Mouse (Mus musculus) CH12.LX (cell line): ENCODE data around the gene Slc39a9.
A peak's percentile ranks its signal among the peaks of the same experiment; 100 is the strongest.

Source experiments
- BHLHE40 ChIP-seq: IDR thresholded peaks from 2 replicates; pipeline ENCODE4 v1.6.1; 2011; ENCODE audit warnings: mild to moderate bottlenecking, low read depth, low read length, improper control_type of control experiment
- CTCF ChIP-seq, 2 experiments: IDR thresholded peaks in 1 of 2; conservative IDR thresholded peaks in 1 of 2; 2 replicates each; pipeline ENCODE4 v1.5.1; 2011 to 2012; ENCODE audit warnings: low read depth in 2 of 2, low read length in 2 of 2, improper control_type of control experiment in 1 of 2, inconsistent platforms in 1 of 2, mild to moderate bottlenecking in 1 of 2, moderate library complexity in 1 of 2
- E2F4 ChIP-seq: IDR thresholded peaks from 2 replicates; pipeline ENCODE4 v1.6.1; 2011; ENCODE audit warnings: low read depth, low read length, improper control_type of control experiment; ENCODE audit not compliant: insufficient replicate concordance
- EP300 ChIP-seq: IDR thresholded peaks from 2 replicates; pipeline ENCODE4 v1.6.1; 2011; ENCODE audit warnings: low read length, improper control_type of control experiment
- ETS1 ChIP-seq: conservative IDR thresholded peaks from 2 replicates; pipeline ENCODE4 v1.6.1; 2012; ENCODE audit warnings: low read depth, mild to moderate bottlenecking, inconsistent platforms, low read length, improper control_type of control experiment, moderate library complexity
- GABPA ChIP-seq: IDR thresholded peaks from 2 replicates; pipeline ENCODE4 v1.6.1; 2012; ENCODE audit warnings: low read depth, low read length, improper control_type of control experiment, inconsistent platforms; ENCODE audit not compliant: insufficient replicate concordance
- IRF4 ChIP-seq: IDR thresholded peaks from 2 replicates; pipeline ENCODE4 v1.6.1; 2014; ENCODE audit warnings: low read depth, mild to moderate bottlenecking, inconsistent platforms, low read length, improper control_type of control experiment
- POLR2A ChIP-seq: IDR thresholded peaks from 2 replicates; pipeline ENCODE4 v1.6.1; 2011; ENCODE audit warnings: low read depth, mild to moderate bottlenecking, improper control_type of control experiment, low read length
- POLR2AphosphoS2 ChIP-seq: IDR thresholded peaks from 2 replicates; pipeline ENCODE4 v1.6.1; 2011; ENCODE audit warnings: low read depth, low read length, improper control_type of control experiment
- SMC3 ChIP-seq: IDR thresholded peaks from 2 replicates; pipeline ENCODE4 v1.6.1; 2011; ENCODE audit warnings: low read depth, low read length, improper control_type of control experiment
- TBP ChIP-seq: conservative IDR thresholded peaks from 2 replicates; pipeline ENCODE4 v1.6.1; 2011; ENCODE audit warnings: low read depth, low read length, improper control_type of control experiment
- TCF12 ChIP-seq: IDR thresholded peaks from 2 replicates; pipeline ENCODE4 v1.6.1; 2014; ENCODE audit warnings: low read depth, mild to moderate bottlenecking, inconsistent platforms, low read length, improper control_type of control experiment
- UBTF ChIP-seq: IDR thresholded peaks from 2 replicates; pipeline ENCODE4 v1.6.1; 2012; ENCODE audit warnings: low read depth, mild to moderate bottlenecking, inconsistent platforms, low read length, improper control_type of control experiment, moderate library complexity
- USF1 ChIP-seq: IDR thresholded peaks from 2 replicates; pipeline ENCODE4 v1.6.1; 2014; ENCODE audit warnings: low read depth, mild to moderate bottlenecking, inconsistent platforms, low read length, improper control_type of control experiment

DNA sequence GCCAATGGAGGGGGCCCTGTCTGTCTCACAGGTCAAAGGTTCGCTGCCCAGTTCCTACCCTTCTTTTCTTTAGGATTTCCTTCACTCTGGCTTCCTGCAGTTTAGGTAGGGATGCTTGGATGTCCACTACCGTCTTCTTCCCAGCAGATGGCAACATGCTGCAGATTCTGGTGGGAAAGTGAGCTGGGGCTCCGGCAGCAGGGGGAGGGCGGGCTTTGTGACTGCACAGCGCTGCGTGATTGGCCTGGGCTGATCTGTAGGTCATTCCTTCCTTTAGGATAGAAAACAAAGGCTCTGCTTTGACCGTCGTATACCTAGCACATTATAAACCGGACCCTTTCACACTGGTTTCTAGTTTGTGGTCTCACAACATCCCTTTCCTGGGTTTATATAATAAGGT, 86.9 kb downstream of the Slc39a9 start:
- TF ChIP-seq EP300 (no peak), CTCF (conservative IDR thresholded peaks at IDR 0.05 in 1 of 2, IDR thresholded peaks at IDR 0.05 in 1 of 2; ENCODE audit: low read depth in 2 of 2, low read length in 2 of 2) (peak in 1 of 2 experiments; percentile 42; a peak in 2 of 4 replicates), POLR2A (no peak), TCF12 (no peak), BHLHE40 (no peak), E2F4 (no peak), UBTF (no peak), IRF4 (no peak), GABPA (no peak), SMC3 (no peak), USF1 (no peak), POLR2AphosphoS2 (no peak), ETS1 (no peak), TBP (no peak)
